Mouse (Mus musculus) megakaryocyte, embryonic 14.5 days (primary cell): ENCODE measurements around the gene Vma21.

Source experiments
- FLI1 ChIP-seq: IDR thresholded peaks from 2 replicates; pipeline ENCODE4 v1.6.1; 2012; ENCODE audit warnings: low read length, inconsistent platforms, mixed read lengths
- GATA1 ChIP-seq: IDR thresholded peaks from 3 replicates; pipeline ENCODE4 v1.6.1; 2012; ENCODE audit warnings: mixed read lengths, low read length, inconsistent platforms, borderline replicate concordance

- TF ChIP-seq GATA1: no peak
- no peak for TF ChIP-seq FLI1
These were observed 18.0 kb upstream of the Vma21 start for GRCm38 (mm10) chrX:71797766-71798165.
